Mouse (Mus musculus): Measurements from ENCODE around the gene Fitm2.

DNA sequence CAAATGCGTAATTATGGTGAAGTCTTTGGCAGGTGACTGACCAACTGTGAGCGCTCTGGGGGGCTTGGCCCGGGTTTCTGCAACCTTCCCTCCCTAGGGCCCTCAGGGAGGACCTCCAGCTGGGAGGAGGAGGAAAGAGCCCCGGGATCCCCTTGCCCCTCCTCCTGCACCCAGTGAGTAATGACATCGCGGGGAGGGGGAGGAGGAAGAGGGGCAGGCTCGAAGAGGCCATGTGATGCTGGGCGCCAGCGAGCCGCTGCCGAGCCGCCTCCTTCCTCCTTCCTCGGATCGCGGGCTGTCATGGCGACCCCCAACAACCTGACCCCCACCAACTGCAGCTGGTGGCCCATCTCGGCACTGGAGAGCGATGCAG, 34.2 kb downstream of the Fitm2 start, which contains the start of gene Gdap1l1:
- TF ChIP-seq CTCF (IDR thresholded peaks at IDR 0.05; ENCODE audit: borderline replicate concordance, insufficient read depth, low read length), result no peak
- TF ChIP-seq POLR2A (IDR thresholded peaks at IDR 0.05; ENCODE audit: low read depth, low read length), result no peak

All from embryonic fibroblast, embryonic 13.5 days (primary cell).